Mouse (Mus musculus) lung, adult 2 months (tissue): Measurements from ENCODE around the gene Glul.

ENCODE experiments used
- CTCF ChIP-seq: fragments of 200-500 bp; IDR thresholded peaks from 2 replicates; pipeline ENCODE4 v1.5.1; 2011; ENCODE audit warnings: mild to moderate bottlenecking, low read length, control low read depth; ENCODE audit not compliant: insufficient read depth
- POLR2A ChIP-seq: fragments of 200-500 bp; IDR thresholded peaks from 2 replicates; pipeline ENCODE4 v1.6.1; 2011; ENCODE audit warnings: low read depth, mild to moderate bottlenecking, control low read depth, low read length, borderline replicate concordance; ENCODE audit errors: extremely low read depth

DNA sequence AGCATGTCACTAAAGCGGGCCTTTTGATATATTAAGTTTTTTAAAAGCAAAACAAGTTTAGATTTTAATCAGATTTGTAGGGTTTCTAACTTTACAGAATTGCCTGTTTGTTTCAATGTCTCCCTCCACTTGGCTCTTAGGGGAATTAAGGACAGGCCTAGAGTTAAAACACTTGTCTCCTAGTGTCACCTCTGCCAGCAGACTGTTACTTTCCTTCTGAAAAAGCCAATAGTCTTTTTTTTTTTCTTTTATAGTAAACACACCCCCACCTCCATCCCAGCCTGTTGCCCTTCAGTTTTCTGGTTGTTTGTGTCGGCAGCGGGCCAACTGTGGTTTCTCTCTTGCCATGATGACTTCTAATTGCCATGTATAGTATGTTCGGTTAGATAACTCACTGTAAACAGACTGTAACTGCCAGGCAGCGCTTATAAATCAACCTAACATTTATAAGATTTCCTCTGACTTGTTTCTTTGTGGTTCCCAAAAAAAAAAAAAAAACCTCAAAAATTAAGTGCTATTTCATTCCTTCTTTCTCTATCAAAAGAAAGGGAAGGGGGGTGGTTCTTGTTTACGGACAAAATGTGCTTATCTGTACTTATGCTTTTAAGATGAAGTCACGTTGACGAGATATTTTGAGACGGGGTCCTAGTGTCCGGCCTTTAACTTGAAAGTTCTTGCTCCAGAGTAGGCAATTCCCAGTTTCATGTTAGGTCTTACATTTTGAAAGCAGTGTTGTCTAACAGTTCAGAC, 9.6 kb downstream of the Glul start:
- TF ChIP-seq POLR2A, result no peak
- TF ChIP-seq CTCF, result no peak
